Mouse (Mus musculus): ENCODE measurements at regions not wholly inside any gene's neighbourhood (a gene's known extent, or its start where the extent isn't known, plus 50 kb on each side); places are given as distances from the start of the nearest gene placed in this dataset.
A peak's percentile ranks its signal among the peaks of the same experiment; 100 is the strongest.
"Not testable (repeated sequence)": the region's sequence is repeated elsewhere in the genome, so short reads cannot be mapped to it uniquely, and the experiment has no call there.

- 57% methylated on average over 2 of the region's 2 CpGs for WGBS
- no peak for ATAC-seq (ENCODE audit: low read depth)
- Histone ChIP-seq H3K9me3 (ENCODE audit: control insufficient read depth, low read length) (no peaks in the 10 kb centered on the region), H3K4me2 (ENCODE audit: low read depth, low read length) (no peak overlapping the region), H3K4me3 (ENCODE audit: low read depth, low read length) (no peak overlapping the region), H3K9ac (replicated peaks; ENCODE audit: low read depth, low read length) (no peak overlapping the region), H3K27me3 (ENCODE audit: control insufficient read depth, insufficient read depth, low read length) (no peaks in the 10 kb centered on the region), H3K36me3 (ENCODE audit: control insufficient read depth, insufficient read depth, low read length) (no peaks in the 10 kb centered on the region), H3K27ac (ENCODE audit: low read depth, low read length) (no peak overlapping the region), H3K4me1 (ENCODE audit: control insufficient read depth, insufficient read depth, low read length) (peaks cover 5% of the 10 kb centered on the region; the same call in 1 of the 2 replicates)
Measured at GRCm38 (mm10) chr10:91443321-91443720, 262.2 kb upstream of the Tmpo start.

DNA sequence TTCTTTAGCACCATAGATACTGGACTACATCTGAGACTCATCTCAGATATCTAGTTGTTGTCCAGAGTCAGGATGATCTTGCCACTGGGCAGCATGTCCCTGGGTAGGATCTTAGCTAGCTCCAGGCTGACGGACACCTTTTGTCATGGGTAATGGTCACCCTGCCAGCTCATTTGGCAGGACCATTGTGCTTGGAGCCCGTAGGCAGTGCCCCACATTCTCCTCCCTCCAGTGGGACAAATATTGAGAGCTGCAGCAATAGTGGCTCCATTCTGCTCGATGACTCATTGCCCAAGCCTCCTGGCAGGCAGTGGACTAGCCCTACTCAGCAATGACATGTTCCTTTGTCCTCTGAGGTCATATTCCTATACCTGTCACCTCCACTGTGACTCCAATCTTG lies 258.9 kb upstream of the Tmpo start:
- no peak overlapping the region for H3K4me3 ChIP-seq (ENCODE audit: low read depth, low read length)
- H3K9me3 ChIP-seq (ENCODE audit: control insufficient read depth, low read length), result no peaks in the 10 kb centered on the region
- no peak overlapping the region for H3K4me2 ChIP-seq (ENCODE audit: low read depth, low read length)
- H3K27ac ChIP-seq (ENCODE audit: low read depth, low read length), result no peak overlapping the region
- 86% methylated on average over 3 of the region's 3 CpGs for WGBS
- peaks cover 6% of the 10 kb centered on the region; the same call in 1 of the 2 replicates for H3K4me1 ChIP-seq (ENCODE audit: control insufficient read depth, insufficient read depth, low read length)
- no peaks in the 10 kb centered on the region for H3K36me3 ChIP-seq (ENCODE audit: control insufficient read depth, insufficient read depth, low read length)
- H3K27me3 ChIP-seq (ENCODE audit: control insufficient read depth, insufficient read depth, low read length), result no peaks in the 10 kb centered on the region
- H3K9ac ChIP-seq (replicated peaks; ENCODE audit: low read depth, low read length), result no peak overlapping the region
- ATAC-seq (ENCODE audit: low read depth), result no peak

- Histone ChIP-seq H3K27me3 (ENCODE audit: control insufficient read depth, insufficient read depth, low read length) (no peaks in the 10 kb centered on the region), H3K36me3 (ENCODE audit: control insufficient read depth, insufficient read depth, low read length) (no peaks in the 10 kb centered on the region), H3K4me1 (ENCODE audit: control insufficient read depth, insufficient read depth, low read length) (peaks cover 6% of the 10 kb centered on the region; the same call in 1 of the 2 replicates), H3K9ac (replicated peaks; ENCODE audit: low read depth, low read length) (no peak overlapping the region), H3K4me3 (ENCODE audit: low read depth, low read length) (no peak overlapping the region), H3K27ac (ENCODE audit: low read depth, low read length) (no peak overlapping the region), H3K4me2 (ENCODE audit: low read depth, low read length) (no peak overlapping the region), H3K9me3 (ENCODE audit: control insufficient read depth, low read length) (no peaks in the 10 kb centered on the region)
- ATAC-seq (ENCODE audit: low read depth), result no peak
- 65% methylated on average over 5 of the region's 5 CpGs for WGBS
Measured at GRCm38 (mm10) chr10:91437917-91438316, 256.8 kb upstream of the Tmpo start.

GRCm38 (mm10) chr10:91436091-91436569 lies 255.0 kb upstream of the Tmpo start:
- 10% methylated on average over 9 of the region's 9 CpGs for whole genome bisulfite sequencing
- H3K27ac ChIP-seq (ENCODE audit: low read depth, low read length), result peak overlapping the region; percentile 55; the same call in 1 of the 2 replicates

GRCm38 (mm10) chr10:91430281-91430680 lies 249.2 kb upstream of the Tmpo start:
- Histone ChIP-seq H3K4me1 (ENCODE audit: control insufficient read depth, insufficient read depth, low read length) (no peaks in the 10 kb centered on the region), H3K9me3 (ENCODE audit: control insufficient read depth, low read length) (no peaks in the 10 kb centered on the region), H3K4me3 (ENCODE audit: low read depth, low read length) (no peak overlapping the region), H3K27me3 (ENCODE audit: control insufficient read depth, insufficient read depth, low read length) (no peaks in the 10 kb centered on the region), H3K9ac (replicated peaks; ENCODE audit: low read depth, low read length) (no peak overlapping the region), H3K27ac (ENCODE audit: low read depth, low read length) (no peak overlapping the region), H3K4me2 (ENCODE audit: low read depth, low read length) (no peak overlapping the region), H3K36me3 (ENCODE audit: control insufficient read depth, insufficient read depth, low read length) (no peaks in the 10 kb centered on the region)
- ATAC-seq (ENCODE audit: low read depth), result no peak
- 50% methylated on average over 5 of the region's 5 CpGs for WGBS

More at GRCm38 (mm10) chr10:91436091-91436569, 255.0 kb upstream of the Tmpo start:
- H3K36me3 ChIP-seq (ENCODE audit: control insufficient read depth, insufficient read depth, low read length), result no peaks in the 10 kb centered on the region
- no peak overlapping the region for H3K4me2 ChIP-seq (ENCODE audit: low read depth, low read length)
- peak; percentile 79; the same call in 1 of the 2 replicates for ATAC-seq (ENCODE audit: low read depth)
- H3K9me3 ChIP-seq (ENCODE audit: control insufficient read depth, low read length), result no peaks in the 10 kb centered on the region
- no peak overlapping the region for H3K9ac ChIP-seq (replicated peaks; ENCODE audit: low read depth, low read length)
- H3K27me3 ChIP-seq (ENCODE audit: control insufficient read depth, insufficient read depth, low read length), result no peaks in the 10 kb centered on the region
- H3K4me1 ChIP-seq (ENCODE audit: control insufficient read depth, insufficient read depth, low read length), result peaks cover 6% of the 10 kb centered on the region; the same call in 1 of the 2 replicates
- H3K4me3 ChIP-seq (ENCODE audit: low read depth, low read length), result no peak overlapping the region

GRCm38 (mm10) chr10:91426584-91426983 lies 245.5 kb upstream of the Tmpo start:
- 87% methylated on average over 3 of the region's 3 CpGs for WGBS
- no peaks in the 10 kb centered on the region for H3K9me3 ChIP-seq (ENCODE audit: control insufficient read depth, low read length)
- no peak for ATAC-seq (ENCODE audit: low read depth)
- no peaks in the 10 kb centered on the region for H3K4me1 ChIP-seq (ENCODE audit: control insufficient read depth, insufficient read depth, low read length)
- H3K27me3 ChIP-seq (ENCODE audit: control insufficient read depth, insufficient read depth, low read length), result no peaks in the 10 kb centered on the region
- no peaks in the 10 kb centered on the region for H3K36me3 ChIP-seq (ENCODE audit: control insufficient read depth, insufficient read depth, low read length)
- H3K27ac ChIP-seq (ENCODE audit: low read depth, low read length), result no peak overlapping the region
- no peak overlapping the region for H3K4me3 ChIP-seq (ENCODE audit: low read depth, low read length)
- no peak overlapping the region for H3K4me2 ChIP-seq (ENCODE audit: low read depth, low read length)
- H3K9ac ChIP-seq (replicated peaks; ENCODE audit: low read depth, low read length), result no peak overlapping the region

- H3K4me1 ChIP-seq (ENCODE audit: control insufficient read depth, insufficient read depth, low read length); H3K27me3 ChIP-seq (ENCODE audit: control insufficient read depth, insufficient read depth, low read length); ATAC-seq (ENCODE audit: low read depth); H3K9me3 ChIP-seq (ENCODE audit: control insufficient read depth, low read length); H3K36me3 ChIP-seq (ENCODE audit: control insufficient read depth, insufficient read depth, low read length); H3K4me3 ChIP-seq (ENCODE audit: low read depth, low read length); H3K4me2 ChIP-seq (ENCODE audit: low read depth, low read length); H3K9ac ChIP-seq (replicated peaks; ENCODE audit: low read depth, low read length); H3K27ac ChIP-seq (ENCODE audit: low read depth, low read length): not testable (repeated sequence)
- WGBS, result 63% methylated on average over 7 of the region's 7 CpGs
Measured at GRCm38 (mm10) chr10:91425625-91426385, 244.7 kb upstream of the Tmpo start.

DNA sequence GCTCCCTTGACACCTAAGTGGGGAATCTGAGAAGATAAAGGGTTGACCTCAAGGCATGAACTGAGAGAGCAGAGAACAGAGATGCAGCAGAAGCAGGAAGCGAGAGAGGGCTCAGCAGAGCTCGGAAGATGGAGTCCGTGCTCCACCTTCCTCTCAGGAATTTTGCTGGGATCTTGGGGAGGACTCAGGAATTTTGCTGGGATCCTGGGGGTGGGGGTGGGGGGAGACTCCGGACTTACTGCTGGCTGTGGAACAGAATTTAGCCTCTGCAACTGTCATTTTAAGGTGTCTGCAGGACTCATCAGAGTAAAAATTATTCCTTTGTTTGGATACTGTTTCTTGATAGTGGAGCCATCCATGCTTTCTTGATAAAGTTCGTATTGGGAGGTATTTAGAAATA lies 243.7 kb upstream of the Tmpo start:
- Histone ChIP-seq H3K27me3 (ENCODE audit: control insufficient read depth, insufficient read depth, low read length) (no peaks in the 10 kb centered on the region), H3K4me3 (ENCODE audit: low read depth, low read length) (no peak overlapping the region), H3K4me1 (ENCODE audit: control insufficient read depth, insufficient read depth, low read length) (no peaks in the 10 kb centered on the region), H3K9me3 (ENCODE audit: control insufficient read depth, low read length) (no peaks in the 10 kb centered on the region), H3K27ac (ENCODE audit: low read depth, low read length) (no peak overlapping the region), H3K9ac (replicated peaks; ENCODE audit: low read depth, low read length) (no peak overlapping the region), H3K36me3 (ENCODE audit: control insufficient read depth, insufficient read depth, low read length) (no peaks in the 10 kb centered on the region), H3K4me2 (ENCODE audit: low read depth, low read length) (no peak overlapping the region)
- 74% methylated on average over 5 of the region's 5 CpGs for WGBS
- ATAC-seq (ENCODE audit: low read depth), result no peak

DNA sequence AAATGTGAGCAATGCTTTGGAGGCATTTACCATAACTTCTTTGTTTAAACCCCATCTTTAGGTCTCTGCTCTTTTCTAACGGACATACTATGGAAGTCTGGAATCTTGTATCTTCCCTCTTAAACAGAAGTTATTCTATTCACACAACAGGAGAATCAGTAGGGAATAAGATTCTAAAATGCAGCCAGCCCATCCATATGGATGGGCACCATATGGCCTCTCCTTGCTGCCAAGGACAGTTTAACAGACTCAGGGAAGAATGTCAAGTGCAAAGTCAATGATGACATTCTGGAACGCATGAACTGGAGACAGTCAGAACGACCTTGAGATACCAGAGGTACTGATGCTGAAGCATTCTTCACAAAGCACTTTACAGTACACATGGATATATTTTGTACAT lies 206.1 kb upstream of the Tmpo start:
- Histone ChIP-seq H3K9ac (replicated peaks; ENCODE audit: low read depth, low read length) (no peak overlapping the region), H3K4me2 (ENCODE audit: low read depth, low read length) (no peak overlapping the region), H3K27me3 (ENCODE audit: control insufficient read depth, insufficient read depth, low read length) (no peaks in the 10 kb centered on the region), H3K27ac (ENCODE audit: low read depth, low read length) (no peak overlapping the region), H3K9me3 (ENCODE audit: control insufficient read depth, low read length) (no peaks in the 10 kb centered on the region), H3K4me3 (ENCODE audit: low read depth, low read length) (no peak overlapping the region), H3K36me3 (ENCODE audit: control insufficient read depth, insufficient read depth, low read length) (no peaks in the 10 kb centered on the region), H3K4me1 (ENCODE audit: control insufficient read depth, insufficient read depth, low read length) (no peaks in the 10 kb centered on the region)
- 62% methylated on average over 3 of the region's 3 CpGs for WGBS
- ATAC-seq (ENCODE audit: low read depth), result no peak

Measured in neural tube, embryonic 14.5 days (tissue).